Mouse (Mus musculus) frontal cortex, adult (tissue): ENCODE measurements around the gene Adgrv1.

Experiments used
- ATAC-seq: cut with Nextera tagmentation; 2 replicates; pipeline ENCODE4 v1.9.2; 2017; ENCODE audit warnings: mild to moderate bottlenecking, moderate library complexity, mixed read lengths; ENCODE audit not compliant: low TSS enrichment

Adgrv1 gene

GRCm38 (mm10) chr13:81144434-81144833 lies 488.5 kb downstream of the Adgrv1 start:
- no peak for ATAC-seq

GRCm38 (mm10) chr13:81142268-81142884 lies 490.6 kb downstream of the Adgrv1 start:
- ATAC-seq: no peak

- peak; percentile 58 for ATAC-seq
Measured at GRCm38 (mm10) chr13:81136652-81137422, 496.1 kb downstream of the Adgrv1 start.

GRCm38 (mm10) chr13:81135953-81136352 lies 497.0 kb downstream of the Adgrv1 start:
- no peak for ATAC-seq

- ATAC-seq: no peak
Measured at GRCm38 (mm10) chr13:81134412-81134811, 498.5 kb downstream of the Adgrv1 start.

GRCm38 (mm10) chr13:81133336-81133735 lies 499.6 kb downstream of the Adgrv1 start:
- no peak for ATAC-seq

- ATAC-seq: no peak
Measured at GRCm38 (mm10) chr13:81132691-81133090, 500.3 kb downstream of the Adgrv1 start.

- ATAC-seq: no peak
Measured at GRCm38 (mm10) chr13:81131860-81132259, 501.1 kb downstream of the Adgrv1 start.

GRCm38 (mm10) chr13:81130742-81131524 lies 502.0 kb downstream of the Adgrv1 start:
- no peak for ATAC-seq

GRCm38 (mm10) chr13:81125846-81126245 lies 507.1 kb downstream of the Adgrv1 start:
- no peak for ATAC-seq

GRCm38 (mm10) chr13:81122238-81122637 lies 510.7 kb downstream of the Adgrv1 start:
- ATAC-seq: no peak

- ATAC-seq: no peak
Measured at GRCm38 (mm10) chr13:81110479-81110878, 522.5 kb downstream of the Adgrv1 start.

GRCm38 (mm10) chr13:81109676-81110075 lies 523.3 kb downstream of the Adgrv1 start:
- no peak for ATAC-seq

- ATAC-seq: peak; percentile 88
Measured at GRCm38 (mm10) chr13:81108526-81109302, 524.2 kb downstream of the Adgrv1 start.

GRCm38 (mm10) chr13:81107436-81107835 lies 525.5 kb downstream of the Adgrv1 start:
- no peak for ATAC-seq

GRCm38 (mm10) chr13:81103794-81104193 lies 529.2 kb downstream of the Adgrv1 start:
- no peak for ATAC-seq

GRCm38 (mm10) chr13:81096424-81096823 lies 536.5 kb downstream of the Adgrv1 start:
- ATAC-seq: no peak

GRCm38 (mm10) chr13:81094513-81094912 lies 538.4 kb downstream of the Adgrv1 start:
- ATAC-seq: peak; percentile 92

GRCm38 (mm10) chr13:81090051-81090836 lies 542.7 kb downstream of the Adgrv1 start:
- ATAC-seq: no peak

GRCm38 (mm10) chr13:81086969-81087682 lies 545.8 kb downstream of the Adgrv1 start:
- ATAC-seq: peak; percentile 67
